Mouse (Mus musculus): ENCODE results near the gene Sdf4. TPM values are rescaled to one million over a fixed set of nuclear protein-coding genes. Genes with fewer than 3 reads are reported as not detected.

Gene Sdf4
- total and polyA plus RNA-seq, 3 experiments, result 50.7 to 282 (median 260) TPM

DNA sequence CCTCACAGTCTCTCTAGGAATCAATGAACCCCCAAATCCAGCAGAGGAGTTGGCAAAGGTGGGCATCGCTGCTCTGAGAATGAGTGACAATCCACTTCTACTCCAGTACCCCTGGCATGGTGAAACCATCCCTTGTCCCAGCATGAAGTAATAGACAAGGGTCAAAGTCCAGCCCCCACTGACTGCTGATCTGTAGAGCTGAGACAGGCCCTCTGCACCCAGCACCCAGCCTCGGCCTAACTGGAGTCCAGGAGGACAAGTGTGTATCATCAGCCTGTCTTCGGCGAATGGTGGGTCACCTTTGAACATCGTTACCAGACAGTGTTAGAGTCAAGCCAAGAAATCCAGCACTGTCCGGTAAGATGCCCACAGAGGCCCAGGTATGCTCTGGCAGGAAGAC lies 61.9 kb downstream of the Sdf4 start:
- no peak for DNase-seq

DNA sequence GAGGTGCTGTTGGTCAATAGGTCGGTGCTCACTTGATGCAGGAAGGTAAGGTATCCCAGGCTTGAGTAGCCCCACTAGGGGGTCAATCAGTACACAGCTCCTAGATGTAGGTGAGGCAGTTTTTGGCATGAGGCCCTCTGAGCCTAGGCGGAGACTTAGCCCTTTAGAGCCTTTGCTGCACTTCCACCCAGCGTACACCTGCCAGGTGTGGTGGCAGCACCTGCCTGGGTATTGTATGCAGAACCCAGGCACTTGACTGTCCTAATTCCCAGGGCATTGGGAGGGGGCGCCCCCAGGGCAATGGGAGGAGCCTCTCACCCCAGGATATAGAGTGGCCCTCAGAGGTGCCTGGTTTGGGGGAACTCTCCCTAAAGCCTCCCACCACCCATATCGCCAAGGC lies 62.5 kb downstream of the Sdf4 start:
- no peak for DNase-seq

DNA sequence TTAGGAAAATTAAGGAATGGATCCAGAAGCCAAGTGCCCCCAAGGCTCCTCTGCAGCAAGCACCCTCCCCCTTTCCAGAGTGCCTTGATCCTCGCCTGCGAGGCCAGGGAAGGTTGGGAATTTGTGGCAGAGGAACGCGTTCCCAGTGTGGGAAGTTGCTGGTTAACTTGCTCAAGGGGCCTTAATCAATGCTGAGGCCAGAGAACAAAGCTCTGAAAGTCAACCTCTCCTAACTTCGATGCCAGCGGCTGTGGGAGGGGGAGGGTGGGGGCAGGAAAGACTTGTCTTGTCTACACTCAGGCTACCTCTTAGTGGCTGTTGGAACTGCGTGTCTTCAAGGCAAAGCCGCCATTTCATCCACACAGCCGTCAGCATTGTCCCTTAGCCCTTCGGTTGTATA lies 65.0 kb downstream of the Sdf4 start:
- DNase-seq, result no peak

DNA sequence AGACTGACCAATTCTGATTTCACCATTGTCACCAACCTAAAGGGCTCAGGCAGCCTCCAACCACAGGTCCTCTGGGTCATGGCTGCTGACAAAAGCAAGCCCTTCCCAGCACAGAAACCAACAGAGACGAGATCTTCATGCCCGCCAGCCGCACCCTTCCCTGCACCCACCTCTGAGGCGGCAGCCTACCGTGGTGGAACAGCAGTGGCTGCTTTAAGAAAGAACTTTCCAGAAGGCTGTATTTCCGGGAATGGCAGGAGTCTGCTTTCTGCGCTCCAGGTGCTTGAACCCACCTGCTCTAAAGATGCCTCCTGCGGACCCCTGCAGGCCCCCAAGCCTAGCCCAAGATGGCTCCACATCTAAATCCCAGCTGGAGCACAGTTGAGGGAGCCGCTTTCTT lies 66.2 kb downstream of the Sdf4 start:
- no peak for DNase-seq

DNA sequence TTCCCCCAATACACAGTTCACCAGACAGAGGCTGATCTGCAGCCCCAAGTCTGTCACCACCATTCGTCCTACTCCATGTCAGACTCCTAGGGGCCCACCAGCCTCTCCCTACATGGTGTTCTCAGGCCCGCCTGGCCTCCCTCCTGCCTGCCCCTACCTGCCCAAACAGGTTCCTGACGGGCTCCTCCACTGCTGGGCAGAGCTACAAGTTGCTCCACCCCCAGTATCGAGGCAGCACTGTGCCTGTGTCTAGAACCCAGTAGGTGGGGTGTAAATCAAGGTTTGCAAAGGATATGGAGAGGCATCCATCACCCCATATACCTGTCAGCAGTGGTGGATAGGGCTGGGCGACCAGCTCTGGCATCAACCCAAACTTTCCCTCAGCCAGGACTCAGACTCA lies 66.6 kb downstream of the Sdf4 start, which contains the start of gene Ttll10:
Ttll10 (minus strand) TSS at position 154 of the 400 bp plus-strand sequence.
- DNase-seq, result no peak

DNA sequence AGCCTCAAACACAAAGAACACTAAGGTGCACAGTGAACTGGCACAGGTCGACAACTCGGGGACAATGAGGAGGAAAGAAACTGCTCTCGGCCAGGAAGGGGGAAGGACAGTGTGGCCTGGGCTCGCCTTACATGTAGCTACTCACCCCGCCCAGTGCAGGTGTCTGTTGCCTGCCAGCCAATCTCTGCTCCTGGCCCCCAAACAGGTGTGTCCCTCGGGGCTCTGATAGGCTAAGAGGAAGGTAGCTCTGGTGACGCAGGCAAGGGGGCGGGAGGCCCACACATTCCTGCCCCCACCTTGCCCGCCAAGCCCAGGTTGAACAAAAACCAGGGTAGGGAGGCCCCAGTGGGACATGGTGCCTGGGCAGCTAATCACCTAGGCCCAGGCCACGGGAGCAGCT lies 67.0 kb downstream of the Sdf4 start:
- DNase-seq, result no peak

Small RNA genes lying within 50 kb of the gene (microRNA-seq; reads per million reads assigned to microRNA genes)
- 4.6 to 7.9 reads per million in 2 experiments for gene Mir200a
- 6.6 to 40.9 reads per million in 2 experiments for gene Mir200b
- gene Mir429, result 7.7 to 15.3 reads per million in 2 experiments

Other genes starting within 250 kb of the Sdf4 start
- 10 to 100 TPM; 71.4 to 90.7 TPM for gene Atad3a, start 231.8 kb upstream of the Sdf4 start, total RNA-seq (2021)
- gene Atad3a, start 231.8 kb upstream of the Sdf4 start, polyA plus RNA-seq (2012; rRNA removed), result 226 and 242 TPM in 2 replicates
- 1 to 10 TPM; 2.5 to 4.8 TPM for gene Vwa1, start 218.2 kb upstream of the Sdf4 start, total RNA-seq (2021)
- gene Vwa1, start 218.2 kb upstream of the Sdf4 start, polyA plus RNA-seq (2012; rRNA removed), result 9.4 and 12.0 TPM in 2 replicates
- gene Tmem88b, start 207.0 kb upstream of the Sdf4 start, total RNA-seq (2021), result under 1 TPM; 0.52 to 0.62 TPM
- 0.81 and 0.97 TPM in 2 replicates for gene Tmem88b, start 207.0 kb upstream of the Sdf4 start, polyA plus RNA-seq (2012; rRNA removed)
- gene Ankrd65, start 202.4 kb upstream of the Sdf4 start, total RNA-seq (2021), result not detected
- gene Ankrd65, start 202.4 kb upstream of the Sdf4 start, polyA plus RNA-seq (2012; rRNA removed), result 0.11 and 0.16 TPM in 2 replicates
- gene Mrpl20, start 190.0 kb upstream of the Sdf4 start, total RNA-seq (2021), result 100 to 1,000 TPM; 122 to 141 TPM
- 42.1 and 65.2 TPM in 2 replicates for gene Mrpl20, start 190.0 kb upstream of the Sdf4 start, polyA plus RNA-seq (2012; rRNA removed)
- gene Ccnl2, start 180.4 kb upstream of the Sdf4 start, total RNA-seq (2021), result 100 to 1,000 TPM in 1 of 2 experiments, 10 to 100 TPM in 1; 70.2 to 118 TPM
- 56.0 and 58.2 TPM in 2 replicates for gene Ccnl2, start 180.4 kb upstream of the Sdf4 start, polyA plus RNA-seq (2012; rRNA removed)
- gene Aurkaip1, start 161.6 kb upstream of the Sdf4 start, total RNA-seq (2021), result 100 to 1,000 TPM; 155 to 164 TPM
- gene Aurkaip1, start 161.6 kb upstream of the Sdf4 start, polyA plus RNA-seq (2012; rRNA removed), result 276 and 293 TPM in 2 replicates
- 10 to 100 TPM; 36.9 to 55.5 TPM for gene Mxra8, start 153.2 kb upstream of the Sdf4 start, total RNA-seq (2021)
- gene Mxra8, start 153.2 kb upstream of the Sdf4 start, polyA plus RNA-seq (2012; rRNA removed), result 164 and 185 TPM in 2 replicates
- 10 to 100 TPM; 58.1 to 66.7 TPM for gene Dvl1, start 145.5 kb upstream of the Sdf4 start, total RNA-seq (2021)
- 187 and 202 TPM in 2 replicates for gene Dvl1, start 145.5 kb upstream of the Sdf4 start, polyA plus RNA-seq (2012; rRNA removed)
- gene Tas1r3, start 129.5 kb upstream of the Sdf4 start, total RNA-seq (2021), result under 1 TPM; 0.32 to 0.35 TPM
- 0.56 and 0.62 TPM in 2 replicates for gene Tas1r3, start 129.5 kb upstream of the Sdf4 start, polyA plus RNA-seq (2012; rRNA removed)
- gene Cptp, start 123.4 kb upstream of the Sdf4 start, total RNA-seq (2021), result 10 to 100 TPM; 18.7 to 21.1 TPM
- 29.4 and 37.1 TPM in 2 replicates for gene Cptp, start 123.4 kb upstream of the Sdf4 start, polyA plus RNA-seq (2012; rRNA removed)
- gene Ints11, start 123.3 kb upstream of the Sdf4 start, total RNA-seq (2021), result 10 to 100 TPM; 27.5 to 32.0 TPM
- 24.5 and 30.8 TPM in 2 replicates for gene Ints11, start 123.3 kb upstream of the Sdf4 start, polyA plus RNA-seq (2012; rRNA removed)
- 10 to 100 TPM; 21.8 to 28.4 TPM for gene Pusl1, start 101.1 kb upstream of the Sdf4 start, total RNA-seq (2021)
- 118 and 119 TPM in 2 replicates for gene Pusl1, start 101.1 kb upstream of the Sdf4 start, polyA plus RNA-seq (2012; rRNA removed)
- 10 to 100 TPM; 14.4 to 20.9 TPM for gene Acap3, start 101.0 kb upstream of the Sdf4 start, total RNA-seq (2021)
- 29.0 and 29.3 TPM in 2 replicates for gene Acap3, start 101.0 kb upstream of the Sdf4 start, polyA plus RNA-seq (2012; rRNA removed)
- gene Ube2j2, start 49.0 kb upstream of the Sdf4 start, total RNA-seq (2021), result 10 to 100 TPM; 64.1 to 94.4 TPM
- 93.2 and 95.5 TPM in 2 replicates for gene Ube2j2, start 49.0 kb upstream of the Sdf4 start, polyA plus RNA-seq (2012; rRNA removed)
- gene C1qtnf12, start 30.6 kb upstream of the Sdf4 start, total RNA-seq (2021), result 10 to 100 TPM; 66.8 to 70.1 TPM
- 100 and 128 TPM in 2 replicates for gene C1qtnf12, start 30.6 kb upstream of the Sdf4 start, polyA plus RNA-seq (2012; rRNA removed)
- 1 to 10 TPM; 5.1 to 8.5 TPM for gene B3galt6, start 223 bp upstream of the Sdf4 start, total RNA-seq (2021)
- gene B3galt6, start 223 bp upstream of the Sdf4 start, polyA plus RNA-seq (2012; rRNA removed), result 14.7 and 18.3 TPM in 2 replicates
- gene Tnfrsf4, start 21.0 kb downstream of the Sdf4 start, total RNA-seq (2021), result 1 to 10 TPM in 1 of 2 experiments, under 1 TPM in 1; 0.61 to 1.2 TPM
- gene Tnfrsf4, start 21.0 kb downstream of the Sdf4 start, polyA plus RNA-seq (2012; rRNA removed), result 4.4 and 5.0 TPM in 2 replicates
- gene Tnfrsf18, start 33.3 kb downstream of the Sdf4 start, total RNA-seq (2021), result under 1 TPM in 1 of 2 experiments, not detected in 1; 0.38 TPM
- 0.30 and 0.61 TPM in 2 replicates for gene Tnfrsf18, start 33.3 kb downstream of the Sdf4 start, polyA plus RNA-seq (2012; rRNA removed)
- gene Ttll10, start 66.5 kb downstream of the Sdf4 start, total RNA-seq (2021), result under 1 TPM in 1 of 2 experiments, not detected in 1; 0.21 TPM
- gene Ttll10, start 66.5 kb downstream of the Sdf4 start, polyA plus RNA-seq (2012; rRNA removed), result 0.13 and 0.19 TPM in 2 replicates
- 1 to 10 TPM; 5.7 to 9.6 TPM for gene 9430015G10Rik, start 117.1 kb downstream of the Sdf4 start, total RNA-seq (2021)
- gene 9430015G10Rik, start 117.1 kb downstream of the Sdf4 start, polyA plus RNA-seq (2012; rRNA removed), result 14.6 and 15.6 TPM in 2 replicates
- under 1 TPM; 0.17 TPM for gene Rnf223, start 137.6 kb downstream of the Sdf4 start, total RNA-seq (2021)
- gene Rnf223, start 137.6 kb downstream of the Sdf4 start, polyA plus RNA-seq (2012; rRNA removed), result 0.34 and 0.46 TPM in 2 replicates
- gene Agrn, start 204.6 kb downstream of the Sdf4 start, total RNA-seq (2021), result 10 to 100 TPM; 23.2 to 34.1 TPM
- gene Agrn, start 204.6 kb downstream of the Sdf4 start, polyA plus RNA-seq (2012; rRNA removed), result 39.3 and 46.4 TPM in 2 replicates
- gene Isg15, start 207.9 kb downstream of the Sdf4 start, total RNA-seq (2021), result 1 to 10 TPM; 4.3 to 5.4 TPM
- 9.1 and 12.1 TPM in 2 replicates for gene Isg15, start 207.9 kb downstream of the Sdf4 start, polyA plus RNA-seq (2012; rRNA removed)
- gene AW011738, start 210.4 kb downstream of the Sdf4 start, total RNA-seq (2021), result 1 to 10 TPM; 2.7 to 7.2 TPM
- 1.7 and 2.6 TPM in 2 replicates for gene AW011738, start 210.4 kb downstream of the Sdf4 start, polyA plus RNA-seq (2012; rRNA removed)
- gene Perm1, start 223.0 kb downstream of the Sdf4 start, total RNA-seq (2021), result 10 to 100 TPM in 1 of 2 experiments, 1 to 10 TPM in 1; 3.9 to 10.2 TPM
- gene Perm1, start 223.0 kb downstream of the Sdf4 start, polyA plus RNA-seq (2012; rRNA removed), result 2.4 and 2.6 TPM in 2 replicates
- 10 to 100 TPM; 18.7 to 23.9 TPM for gene Plekhn1, start 242.0 kb downstream of the Sdf4 start, total RNA-seq (2021)
- 62.2 and 69.6 TPM in 2 replicates for gene Plekhn1, start 242.0 kb downstream of the Sdf4 start, polyA plus RNA-seq (2012; rRNA removed)
- gene Noc2l, start 243.1 kb downstream of the Sdf4 start, total RNA-seq (2021), result 10 to 100 TPM; 42.6 to 47.2 TPM
- 46.6 and 60.3 TPM in 2 replicates for gene Noc2l, start 243.1 kb downstream of the Sdf4 start, polyA plus RNA-seq (2012; rRNA removed)